Mouse (Mus musculus) erythroblast, adult 5-6 weeks (primary cell): ENCODE data around the gene Slc1a2. TPM values are rescaled to one million over a fixed set of nuclear protein-coding genes. Genes with fewer than 3 reads are reported as not detected.

Source experiments
- ATAC-seq: replicated peaks from 2 replicates; pipeline ENCODE4 v1.8.0; 2016; ENCODE audit warnings: moderate number of reproducible peaks, mild to moderate bottlenecking, moderate TSS enrichment, inconsistent platforms; ENCODE audit not compliant: poor library complexity, low FRiP score, severe bottlenecking
- total RNA-seq, 2 experiments: library from RNA; stranded (forward) in 1 of 2; stranded (reverse) in 1 of 2; fragments of 150-400 nt in 1 of 2; fragments of 200-764, 138-1000 nt in 1 of 2; gene quantifications; 2 replicates each; pipeline versions ENCODE4 v1.2.3 to v1.2.4; 2015 to 2017; ENCODE audit warnings: low replicate concordance in 2 of 2

Slc1a2 gene
- total RNA-seq, 2 experiments from 2014 or later: not detected

DNA sequence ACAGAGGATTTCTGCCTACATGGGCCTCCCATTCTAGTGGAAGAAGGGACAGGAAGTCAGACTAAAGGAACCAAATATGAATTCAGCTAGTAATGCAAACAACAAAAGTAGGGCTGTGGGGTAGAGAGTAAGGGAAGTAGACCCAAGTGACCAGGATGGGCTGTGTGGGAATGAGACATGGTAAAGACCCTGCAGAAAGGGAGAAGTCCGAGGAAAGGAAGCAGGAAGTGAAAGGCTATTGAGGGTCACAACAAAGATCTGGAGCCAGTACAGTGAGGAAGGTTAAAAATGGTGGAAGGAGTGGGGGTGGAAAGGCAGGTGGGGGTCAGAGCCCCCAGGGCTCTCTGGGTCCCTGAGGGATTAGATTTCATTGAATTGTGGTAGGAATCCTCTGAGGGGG lies 93.4 kb downstream of the Slc1a2 start:
- ATAC-seq: no peak

DNA sequence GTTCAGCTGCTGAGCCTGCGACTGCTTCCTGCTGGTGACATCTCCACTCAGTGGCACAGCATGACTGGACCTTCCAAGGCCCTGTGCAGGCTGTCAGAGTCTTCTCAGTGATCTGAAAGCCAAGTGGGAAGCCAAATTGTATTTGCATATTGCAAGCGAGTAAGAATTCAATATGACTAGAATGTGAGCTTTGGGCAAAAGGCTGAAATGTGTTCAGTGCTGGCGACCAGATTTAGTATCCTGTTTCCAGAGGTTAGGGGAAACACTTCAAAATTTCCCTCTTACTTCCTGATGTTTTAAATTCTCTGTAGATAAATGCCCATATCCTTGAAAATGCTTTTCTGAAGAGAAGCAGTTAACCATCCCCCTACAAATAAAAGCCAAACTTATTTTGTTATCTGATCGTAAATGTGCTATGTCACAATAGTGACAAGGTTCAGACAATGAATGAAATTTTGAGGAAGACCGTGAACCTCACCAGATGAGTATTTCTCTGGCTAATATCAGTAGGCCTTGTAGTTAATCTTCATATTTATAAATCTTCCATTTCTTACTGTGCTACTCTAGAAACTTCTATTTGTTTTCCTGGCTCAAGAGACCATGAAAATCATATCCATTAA lies 98.9 kb downstream of the Slc1a2 start:
- no peak for ATAC-seq

DNA sequence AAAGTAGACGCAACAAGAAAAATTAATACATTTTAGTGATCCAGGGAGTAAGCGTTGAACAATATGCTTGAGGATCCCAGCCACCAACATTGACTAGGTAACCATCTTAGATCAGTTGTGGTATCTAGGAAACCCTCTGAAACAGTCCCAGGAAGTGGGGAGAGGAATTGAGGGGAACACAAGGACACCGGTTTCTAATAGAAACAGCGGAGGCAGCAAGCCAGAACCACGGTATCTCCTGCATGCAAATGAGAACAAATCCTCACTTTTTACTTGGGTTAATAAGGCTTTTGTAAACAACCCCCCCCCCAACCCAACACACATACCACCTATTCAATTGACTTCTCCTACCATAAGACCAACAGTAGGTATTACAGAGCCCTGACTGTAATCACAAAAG lies 101.0 kb downstream of the Slc1a2 start:
- no peak for ATAC-seq

GRCm38 (mm10) chr2:102760284-102761072 lies 102.0 kb downstream of the Slc1a2 start:
- no peak for ATAC-seq

- no peak for ATAC-seq
Measured at GRCm38 (mm10) chr2:102763176-102763575, 104.7 kb downstream of the Slc1a2 start.

DNA sequence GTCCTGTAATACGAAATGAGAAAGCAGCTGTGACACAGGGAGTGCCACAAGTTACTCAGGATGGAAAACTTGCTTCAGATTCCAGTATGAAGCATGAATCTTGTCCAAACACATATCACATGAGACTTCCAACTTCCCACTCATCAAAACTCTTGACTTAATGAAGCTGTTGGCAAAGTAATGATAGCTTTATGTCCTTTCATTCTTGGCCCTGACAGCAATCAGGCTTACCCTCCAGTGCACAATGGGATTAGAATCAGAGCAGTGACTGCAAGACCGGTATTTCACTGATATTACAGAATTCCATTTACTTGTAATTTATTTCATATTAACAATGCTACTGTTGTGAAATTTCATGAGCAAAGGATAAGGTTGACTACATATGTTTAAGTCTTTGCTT lies 105.5 kb downstream of the Slc1a2 start:
- ATAC-seq: no peak

GRCm38 (mm10) chr2:102764602-102765374 lies 106.3 kb downstream of the Slc1a2 start:
- ATAC-seq: no peak

DNA sequence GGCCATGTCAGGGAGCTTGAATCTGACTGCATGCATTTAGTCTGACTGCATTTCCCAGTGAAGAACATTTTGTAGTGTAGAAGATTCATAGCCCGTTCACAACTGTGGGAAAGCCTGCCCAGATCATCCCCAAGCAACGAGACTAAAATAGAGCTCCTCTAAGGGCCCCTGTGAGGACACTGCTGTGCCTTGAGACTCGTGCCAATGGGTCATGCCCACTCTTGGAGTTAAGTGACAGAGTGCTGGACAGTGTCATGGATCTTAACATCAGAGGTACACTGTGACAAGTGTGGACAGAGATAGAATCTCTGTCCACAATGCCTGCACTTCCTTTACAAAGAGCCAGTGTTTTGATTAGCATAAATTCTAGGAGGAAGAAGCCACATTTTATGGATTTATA lies 109.8 kb downstream of the Slc1a2 start:
- ATAC-seq: no peak

- ATAC-seq: no peak
Measured at GRCm38 (mm10) chr2:102771304-102771703, 112.8 kb downstream of the Slc1a2 start.

DNA sequence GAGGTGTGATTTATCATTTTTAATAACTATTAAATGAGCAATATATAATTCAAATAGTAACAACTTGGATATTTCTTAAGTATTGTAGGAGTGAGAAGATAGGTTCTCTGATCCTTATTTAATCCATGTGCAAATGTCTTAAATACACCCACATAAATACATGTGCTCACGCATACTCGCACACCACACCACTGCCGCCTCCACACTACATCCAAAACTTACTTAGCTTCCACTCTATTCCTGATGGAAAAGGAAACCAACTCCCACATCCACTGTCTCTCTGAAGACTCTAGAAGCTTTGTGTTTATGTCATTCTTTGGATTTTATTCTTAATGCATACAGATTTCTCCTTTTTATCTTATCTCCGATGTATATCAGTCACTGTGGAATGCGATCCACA lies 113.8 kb downstream of the Slc1a2 start:
- no peak for ATAC-seq

DNA sequence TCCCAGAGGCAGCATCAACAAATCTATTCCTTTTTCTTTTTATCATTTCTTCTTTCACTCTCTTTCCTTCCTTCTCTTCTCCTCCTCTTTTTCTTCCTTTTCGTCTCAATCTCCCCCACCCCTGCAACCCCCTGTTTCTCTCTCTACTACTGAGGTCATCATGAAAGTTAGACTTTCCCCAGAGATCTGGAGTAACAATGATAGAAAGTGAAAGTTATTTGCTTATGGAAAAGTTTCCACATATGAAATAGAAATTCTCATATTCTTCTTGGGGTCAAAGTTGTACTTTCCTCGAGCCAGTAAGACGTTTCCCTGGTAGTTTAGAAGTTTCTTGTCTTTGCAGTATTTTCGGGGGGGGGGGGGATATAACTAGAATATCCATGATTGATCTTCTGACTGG lies 116.2 kb downstream of the Slc1a2 start:
- ATAC-seq: no peak

GRCm38 (mm10) chr2:102775561-102775960 lies 117.1 kb downstream of the Slc1a2 start:
- no peak for ATAC-seq

GRCm38 (mm10) chr2:102778208-102778607 lies 119.7 kb downstream of the Slc1a2 start:
- ATAC-seq: no peak

DNA sequence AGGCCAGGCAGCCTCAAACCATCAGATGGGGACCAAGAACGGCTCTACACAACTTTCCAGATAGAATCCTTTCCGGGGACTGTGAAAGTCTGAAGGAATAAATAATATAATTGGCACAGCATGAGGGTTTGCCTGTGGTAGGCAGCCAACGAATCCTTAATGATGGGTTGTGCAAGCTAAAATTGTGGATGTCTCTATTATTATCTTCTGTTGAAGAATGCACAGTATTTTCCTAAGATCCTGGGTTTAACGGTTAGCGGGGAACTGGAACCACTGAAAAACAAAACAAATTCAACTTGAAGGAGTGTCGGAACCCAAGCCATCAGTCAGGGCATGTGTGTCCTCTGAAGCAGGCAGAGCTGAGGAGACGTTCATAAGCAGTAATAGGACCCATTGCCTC lies 124.3 kb downstream of the Slc1a2 start:
- no peak for ATAC-seq

GRCm38 (mm10) chr2:102785696-102786095 lies 127.2 kb downstream of the Slc1a2 start:
- no peak for ATAC-seq

GRCm38 (mm10) chr2:102791641-102792040 lies 133.2 kb downstream of the Slc1a2 start:
- ATAC-seq: no peak

GRCm38 (mm10) chr2:102792804-102793203 lies 134.3 kb downstream of the Slc1a2 start:
- no peak for ATAC-seq

DNA sequence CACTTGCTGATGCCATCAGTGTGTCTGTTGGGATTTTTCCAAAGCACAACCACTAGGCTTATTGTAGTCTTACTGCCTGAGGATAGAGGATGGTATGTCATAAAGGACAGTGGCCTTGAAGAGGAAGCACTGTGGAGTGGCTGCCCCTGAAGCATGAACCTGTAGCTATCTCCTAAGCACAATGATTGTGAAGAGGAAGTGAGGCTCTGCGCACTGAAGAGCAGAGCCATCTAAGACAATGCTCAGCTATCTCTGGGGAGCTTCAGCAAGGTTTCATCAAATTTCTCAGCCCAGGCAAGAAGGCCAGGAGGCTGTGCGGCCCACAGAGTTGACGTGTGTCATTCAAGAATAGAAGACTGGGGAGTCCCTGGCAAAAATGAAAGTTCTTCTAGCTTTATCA lies 136.6 kb downstream of the Slc1a2 start:
- no peak for ATAC-seq

DNA sequence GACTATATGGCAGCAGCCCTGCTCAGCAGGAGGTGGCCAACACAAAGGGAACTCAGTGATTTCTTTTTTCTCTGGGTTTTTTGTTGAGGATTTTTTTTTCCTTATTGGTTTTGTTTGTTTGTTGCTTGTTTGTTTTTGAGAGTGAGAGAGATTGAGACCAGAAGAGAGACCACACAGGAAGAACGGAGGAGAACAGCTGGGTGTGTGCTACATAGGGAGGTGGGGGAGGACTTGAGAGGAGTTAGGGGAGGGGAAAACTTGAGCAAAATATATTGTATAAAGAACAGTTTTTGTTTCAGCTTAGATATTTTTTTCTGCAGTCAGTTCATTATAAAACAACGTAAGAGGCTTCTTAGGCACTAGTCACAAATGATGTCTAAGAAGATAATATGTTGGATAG lies 139.7 kb downstream of the Slc1a2 start:
- no peak for ATAC-seq

DNA sequence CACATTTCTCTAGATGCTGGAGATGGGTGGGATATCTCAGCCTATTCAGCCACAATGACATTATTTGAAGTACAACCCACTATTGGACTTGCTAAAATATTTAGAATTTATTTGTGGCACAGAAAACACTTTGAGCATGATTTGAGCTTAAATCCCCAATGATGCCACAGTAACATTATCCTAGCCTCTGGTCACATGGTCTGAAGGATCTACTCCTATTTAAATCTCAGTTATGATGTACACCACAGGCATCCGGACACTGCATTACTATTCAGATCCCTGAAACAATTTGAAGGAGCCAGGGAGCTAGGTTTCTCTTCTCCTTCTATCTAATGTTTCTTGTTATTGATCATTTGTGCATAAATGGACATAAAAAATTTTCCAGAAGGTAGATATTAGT lies 143.4 kb downstream of the Slc1a2 start:
- no peak for ATAC-seq

DNA sequence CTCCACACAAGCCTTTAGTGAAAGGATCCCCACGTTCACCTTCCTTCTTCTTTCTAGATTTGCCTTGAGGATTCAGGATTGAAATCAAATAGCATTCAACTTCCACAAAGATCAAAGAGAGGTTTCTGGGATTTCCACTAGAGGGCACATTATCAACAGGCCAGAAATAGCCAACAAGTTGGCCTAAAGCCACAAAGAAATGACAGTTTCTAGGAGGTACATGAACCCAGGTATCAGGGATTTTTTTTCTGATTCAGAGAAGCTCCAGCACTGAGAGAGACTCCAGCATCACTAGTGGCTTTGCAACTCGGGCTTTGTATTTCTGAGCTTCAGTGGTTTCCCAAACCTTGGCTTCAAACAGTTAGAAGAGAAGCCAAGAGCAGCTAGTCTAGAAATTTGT lies 145.7 kb downstream of the Slc1a2 start:
- ATAC-seq: no peak
